Mouse (Mus musculus) NIH3T3 (cell line): ENCODE results near the gene Fcho2.
"Not testable (repeated sequence)": the region's sequence is repeated elsewhere in the genome, so short reads cannot be mapped to it uniquely, and the experiment has no call there.

Source experiments
- DNase-seq: peaks from one replicate; pipeline ENCODE4 v3.0.0-alpha.2; 2012; ENCODE audit warnings: low read depth

The Fcho2 gene

GRCm38 (mm10) chr13:98815147-98815785 lies at the start of gene Fcho2:
Fcho2 (minus strand) TSS chr13:98815449.
- DNase-seq, result peak; percentile 98

DNA sequence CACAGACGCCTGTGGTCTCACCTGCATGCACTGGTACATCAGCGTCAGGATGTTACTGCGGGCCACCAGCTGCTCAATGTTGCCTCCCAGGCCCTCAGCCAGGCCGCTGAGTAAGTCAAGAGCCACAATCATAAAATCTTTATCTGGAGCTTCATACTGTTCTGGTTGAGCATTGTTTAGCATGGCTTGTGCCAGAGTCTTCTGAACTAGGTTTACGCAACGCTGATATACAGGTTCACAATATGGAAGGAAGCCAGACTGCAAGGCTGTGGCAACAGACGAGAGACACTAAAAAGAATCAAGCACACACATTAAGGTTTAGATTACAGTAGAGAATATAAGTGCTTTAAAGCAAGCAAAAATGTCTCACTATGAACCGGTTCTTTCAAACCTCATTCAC lies 40.0 kb upstream of the Fcho2 start:
- DNase-seq, result no peak

GRCm38 (mm10) chr13:98845794-98846193 lies 30.5 kb upstream of the Fcho2 start:
- no peak for DNase-seq

DNA sequence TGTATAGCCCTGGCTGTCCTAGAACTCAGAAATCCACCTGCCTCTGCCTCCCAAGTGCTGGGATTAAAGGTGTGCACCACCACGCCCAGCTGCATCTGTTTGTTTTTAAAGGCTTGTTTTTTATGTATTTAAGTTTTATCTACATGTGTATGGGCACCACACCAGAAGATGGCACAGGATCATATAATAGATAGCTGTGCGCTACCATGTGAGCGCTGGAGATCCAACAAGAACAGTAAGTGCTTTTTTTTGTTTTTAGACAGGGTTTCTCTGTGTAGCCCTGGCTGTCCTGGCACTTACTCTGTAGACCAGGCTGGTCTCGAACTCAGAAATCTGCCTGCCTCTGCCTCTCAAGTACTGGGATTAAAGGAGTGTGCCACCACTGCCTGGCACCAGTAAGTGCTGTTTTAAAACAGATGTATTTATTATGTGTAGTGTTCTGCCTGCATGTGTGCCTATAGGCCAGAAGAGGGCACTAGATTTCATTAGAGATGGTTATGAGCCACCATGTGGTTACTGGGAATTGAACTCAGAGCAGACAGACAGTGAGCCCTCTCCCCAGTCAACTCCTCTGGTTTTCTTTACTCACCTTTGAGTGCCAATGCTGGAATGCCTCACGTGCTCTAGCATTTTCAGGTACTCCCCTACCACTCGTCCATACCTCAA lies 21.3 kb upstream of the Fcho2 start:
- DNase-seq, result peak; percentile 17

DNA sequence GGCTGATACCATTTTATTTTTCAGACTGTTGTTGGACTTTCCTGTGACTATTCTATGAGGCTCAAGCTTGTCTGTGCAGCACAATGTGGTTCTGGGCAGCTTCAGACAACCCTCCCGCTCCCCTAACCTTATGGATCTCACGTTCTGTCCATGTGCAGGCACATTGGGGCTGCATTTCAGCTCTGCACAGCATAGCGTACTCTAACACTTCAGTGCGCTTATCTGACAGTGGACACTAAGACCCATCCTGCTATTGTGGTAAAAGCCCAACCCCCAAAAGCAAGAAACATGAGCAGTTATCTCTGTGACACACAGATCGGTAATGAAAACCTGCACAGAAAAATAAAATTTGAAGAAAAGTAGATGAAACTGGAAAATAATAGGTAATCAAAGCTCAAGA lies 20.5 kb upstream of the Fcho2 start:
- no peak for DNase-seq

DNA sequence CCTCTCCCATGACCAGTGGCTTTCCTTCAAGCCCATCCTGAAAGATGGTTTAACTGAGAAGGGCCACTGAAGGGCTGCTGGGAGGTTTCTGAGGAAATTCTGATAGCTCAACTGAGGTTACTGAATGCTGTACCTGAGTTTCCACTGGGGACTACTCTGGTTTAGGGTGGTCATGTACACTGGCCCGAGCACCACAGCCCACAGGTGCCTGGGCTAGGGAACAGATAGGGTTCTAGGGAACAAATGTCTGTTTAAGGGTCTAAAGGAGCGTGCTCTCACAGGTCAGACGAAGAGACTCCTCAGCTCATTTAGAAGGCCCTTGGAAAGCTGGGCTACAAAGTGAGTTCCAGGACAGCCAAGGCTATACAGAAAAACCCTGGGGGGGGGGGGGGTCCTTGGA lies 19.5 kb upstream of the Fcho2 start:
- DNase-seq, result no peak

- DNase-seq, result no peak
These were observed 18.9 kb upstream of the Fcho2 start for GRCm38 (mm10) chr13:98834199-98834598.

- no peak for DNase-seq
These were observed 17.5 kb upstream of the Fcho2 start for GRCm38 (mm10) chr13:98832451-98833450.

DNA sequence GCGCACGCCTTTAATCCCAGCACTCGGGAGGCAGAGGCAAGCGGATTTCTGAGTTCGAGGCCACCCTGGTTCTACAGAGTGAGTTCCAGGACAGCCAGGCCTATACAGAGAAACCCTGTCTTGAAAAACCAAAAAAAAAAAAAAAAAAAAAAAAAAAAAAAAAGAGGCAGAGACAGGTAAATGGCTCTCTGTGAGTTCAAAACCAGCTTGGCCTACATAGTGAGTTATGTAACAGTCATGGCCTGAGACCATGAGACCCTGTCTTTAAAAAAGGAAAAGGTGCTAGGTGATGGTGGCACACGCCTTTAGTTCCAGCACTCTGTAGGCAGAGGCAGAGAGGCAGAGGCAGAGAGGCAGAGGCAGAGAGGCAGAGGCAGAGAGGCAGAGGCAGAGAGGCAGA lies 13.8 kb upstream of the Fcho2 start:
- DNase-seq, result not testable (repeated sequence)

GRCm38 (mm10) chr13:98825574-98825973 lies 10.3 kb upstream of the Fcho2 start:
- DNase-seq, result no peak

- DNase-seq, result peak; percentile 69
These were observed 3.8 kb upstream of the Fcho2 start for GRCm38 (mm10) chr13:98819094-98819493.

DNA sequence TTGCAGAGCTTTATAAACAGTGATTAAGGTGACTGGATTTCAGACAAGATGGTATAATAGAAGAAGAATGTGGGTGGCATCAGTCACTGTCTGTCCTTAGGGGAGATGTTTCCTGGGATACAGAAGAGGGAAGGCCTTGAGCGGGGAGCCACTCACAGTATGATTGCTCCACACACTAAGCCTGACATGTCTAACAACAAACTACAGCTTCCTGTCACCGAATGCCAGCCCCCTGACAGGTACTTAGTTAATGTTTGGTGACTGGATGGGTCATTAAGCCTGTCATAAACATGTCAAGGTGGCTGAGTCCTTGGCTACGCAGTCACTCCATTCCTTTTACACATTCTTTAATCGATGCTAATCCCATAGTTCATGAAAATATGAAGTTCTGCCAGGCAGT lies 3.0 kb upstream of the Fcho2 start:
- no peak for DNase-seq

- DNase-seq, result no peak
These were observed 2.5 kb upstream of the Fcho2 start for GRCm38 (mm10) chr13:98817766-98818165.

DNA sequence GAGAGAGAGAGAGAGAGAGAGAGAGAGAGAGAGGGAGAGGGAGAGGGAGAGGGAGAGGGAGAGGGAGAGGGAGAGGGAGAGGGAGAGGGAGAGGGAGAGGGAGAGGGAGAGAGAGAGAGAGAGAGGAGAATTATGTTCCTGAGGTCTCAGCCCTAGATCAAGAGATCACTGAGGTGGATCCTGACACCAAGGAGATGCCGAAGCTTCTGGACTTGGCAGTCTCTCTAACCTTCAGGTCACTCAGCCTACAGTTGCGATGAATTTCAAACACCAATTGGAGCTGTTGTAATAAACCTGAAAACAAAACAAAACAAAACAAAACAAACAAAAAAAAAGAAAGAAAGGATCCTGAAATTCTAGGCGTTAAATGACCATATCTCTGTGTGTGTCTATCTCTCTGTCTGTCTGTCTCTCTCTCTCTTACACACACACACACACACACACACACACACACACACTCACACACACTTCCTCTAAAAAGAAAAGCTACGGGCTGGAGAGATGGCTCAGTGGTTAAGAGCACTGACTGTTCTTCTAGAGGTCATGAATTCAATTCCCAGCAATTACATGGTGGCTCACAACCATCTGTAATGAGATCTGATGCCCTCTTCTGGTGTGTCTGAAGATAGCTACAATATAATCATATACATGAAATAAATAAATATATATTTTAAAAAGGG lies 1.9 kb upstream of the Fcho2 start:
- not testable (repeated sequence) for DNase-seq

- DNase-seq, result no peak
These were observed 1.3 kb upstream of the Fcho2 start for GRCm38 (mm10) chr13:98816571-98816970.

DNA sequence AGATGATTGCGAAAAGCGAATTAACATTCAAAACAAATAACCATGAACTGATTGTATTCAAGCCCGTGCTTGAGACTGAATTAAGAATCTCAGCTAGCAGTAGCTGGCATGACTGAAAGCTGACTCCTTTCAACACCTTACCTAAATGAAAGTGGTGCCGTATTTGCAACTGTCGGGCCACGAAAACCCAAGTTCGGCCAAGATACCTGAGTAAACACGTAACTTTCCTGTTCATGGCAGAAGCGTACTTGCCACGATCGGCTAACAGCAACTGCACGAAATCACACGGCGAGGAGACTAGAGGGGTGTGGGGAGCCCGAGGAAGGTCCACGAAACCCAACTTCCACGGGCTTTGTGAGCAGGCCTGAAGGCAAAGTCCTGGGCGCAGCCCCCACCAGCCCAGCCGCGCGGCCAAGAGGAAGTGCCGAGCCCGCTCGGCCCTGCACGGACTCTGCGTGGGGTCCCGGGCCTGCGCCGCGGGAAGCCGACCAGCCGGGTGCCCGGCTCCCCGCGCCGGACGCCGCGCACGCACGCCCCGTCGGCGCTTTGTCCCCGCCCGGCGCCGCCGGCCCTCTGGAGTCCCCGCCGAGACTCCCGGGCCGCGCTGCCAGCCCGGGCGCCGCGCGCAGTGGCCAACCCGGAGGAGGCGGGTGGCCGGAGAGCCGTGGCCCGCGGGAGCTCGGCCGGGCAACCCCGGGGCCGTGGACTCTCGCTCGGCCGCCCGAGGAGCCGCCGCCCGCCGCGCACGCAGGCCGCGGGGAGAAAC lies 791 bp downstream of the Fcho2 start:
- DNase-seq, result peak; percentile 63

GRCm38 (mm10) chr13:98813596-98814274 lies 1.5 kb downstream of the Fcho2 start:
- peak; percentile 49 for DNase-seq

DNA sequence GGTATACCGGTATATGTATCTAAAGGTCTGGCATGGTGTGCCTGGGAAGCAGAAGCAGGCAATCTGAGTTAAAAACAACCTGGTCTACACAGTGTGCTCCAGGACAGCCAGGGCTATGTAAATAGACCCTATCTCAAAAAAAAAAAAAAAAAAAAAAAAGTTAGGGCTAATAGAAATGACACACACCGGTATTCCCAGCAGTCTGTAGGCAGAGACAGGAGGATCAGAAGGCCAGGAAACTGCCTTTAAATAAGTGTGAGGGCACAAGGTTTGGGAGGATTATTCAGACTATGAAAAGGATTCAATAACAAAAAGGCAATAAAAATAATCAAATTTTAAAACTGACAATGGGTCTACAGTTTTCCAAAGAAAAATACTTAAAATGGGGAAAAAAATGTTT lies 2.1 kb downstream of the Fcho2 start:
- no peak for DNase-seq

DNA sequence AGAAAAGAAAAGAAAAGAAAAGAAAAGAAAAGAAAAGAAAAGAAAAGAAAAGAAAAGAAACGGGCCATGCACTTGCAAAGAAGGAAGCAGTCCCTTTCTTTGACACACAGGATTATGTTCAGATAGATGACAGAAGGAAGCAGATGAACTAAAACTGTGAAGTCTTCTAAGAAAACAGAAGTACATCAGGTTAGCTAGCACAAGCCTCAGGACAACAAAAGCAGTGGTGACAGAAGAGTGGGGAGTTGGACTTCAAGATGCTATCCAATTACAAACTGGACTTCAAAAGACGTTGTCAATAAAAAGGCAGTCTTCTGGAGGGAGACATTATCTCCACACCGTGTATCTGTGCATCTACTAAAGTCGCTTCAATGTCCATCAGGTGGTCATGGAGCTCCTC lies 3.0 kb downstream of the Fcho2 start:
- DNase-seq, result no peak

DNA sequence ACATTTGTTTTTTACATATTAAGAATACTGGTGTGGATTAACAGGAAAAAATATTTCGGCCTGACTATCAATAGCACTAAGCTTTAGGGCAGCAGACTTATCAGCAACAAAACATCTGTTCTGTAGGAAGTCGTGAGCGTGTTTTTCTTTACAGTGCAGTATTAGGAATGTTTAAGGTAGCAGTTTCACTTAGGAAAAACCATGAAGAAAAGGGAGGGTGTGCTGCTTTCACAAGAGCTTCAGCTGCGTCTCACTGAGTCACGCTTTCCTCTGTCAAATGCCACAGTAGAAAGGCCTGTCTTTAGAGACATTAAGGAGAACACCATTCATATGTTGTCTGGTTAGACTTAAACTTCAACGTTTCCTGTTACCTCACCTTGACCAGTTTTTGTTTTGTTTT lies 5.1 kb downstream of the Fcho2 start:
- peak; percentile 47 for DNase-seq

DNA sequence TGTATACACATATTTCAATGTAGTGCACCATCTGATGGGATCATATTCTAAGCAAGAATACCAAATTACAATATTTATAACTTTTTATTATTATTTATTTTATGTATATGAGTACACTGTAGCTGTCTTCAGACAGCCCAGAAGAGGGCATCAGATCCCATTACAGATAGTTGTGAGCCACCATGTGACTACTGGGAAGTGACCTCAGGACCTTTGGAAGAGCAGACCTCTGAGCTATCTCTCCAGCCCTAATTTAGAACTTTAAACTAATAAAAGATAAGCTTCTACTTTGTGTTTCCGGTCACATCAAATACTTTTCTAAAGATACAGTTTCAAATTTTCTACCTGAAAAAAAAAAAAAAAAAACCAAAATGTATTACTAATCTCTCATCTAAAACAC lies 6.2 kb downstream of the Fcho2 start:
- no peak for DNase-seq
